Mouse (Mus musculus) cerebellum, adult 2 months (tissue): ENCODE data around the gene C330007P06Rik.

Experiments used
- CTCF ChIP-seq: fragments of 200-500 bp; IDR thresholded peaks from 2 replicates; pipeline ENCODE4 v1.5.1; 2011; ENCODE audit warnings: low read depth, mild to moderate bottlenecking, control low read depth, low read length, moderate library complexity, borderline replicate concordance; ENCODE audit not compliant: insufficient read depth
- POLR2A ChIP-seq: fragments of 200-500 bp; IDR thresholded peaks from 2 replicates; pipeline ENCODE4 v1.6.1; 2011; ENCODE audit warnings: low read length, control low read depth, borderline replicate concordance; ENCODE audit not compliant: insufficient read depth

GRCm38 (mm10) chrX:36825032-36825431 is 48.9 kb downstream of the C330007P06Rik start:
- no peak for TF ChIP-seq POLR2A
- no peak for TF ChIP-seq CTCF
